Mouse (Mus musculus) cerebral cortex, adult 2 months (tissue): ENCODE results near the gene Tmc7.

ENCODE experiments used
- WGBS: fragments of 180-500 bp; shearing (Covaris S2); methylation state at CpG from one replicate; pipeline ENCODE4 v1.1.7; 2018; 5-methylcytosine and 5-hydroxymethylcytosine counted together

Tmc7 gene

GRCm38 (mm10) chr7:118590726-118591305, 6.3 kb upstream of the Tmc7 start:
- 86% methylated on average over 5 of the region's 5 CpGs for WGBS

- WGBS, result 47% methylated on average over 6 of the region's 6 CpGs
These were observed 1.3 kb upstream of the Tmc7 start for GRCm38 (mm10) chr7:118585856-118586255.

- WGBS, result 40% methylated on average over 5 of the region's 5 CpGs
These were observed 390 bp upstream of the Tmc7 start for GRCm38 (mm10) chr7:118584926-118585325.

DNA sequence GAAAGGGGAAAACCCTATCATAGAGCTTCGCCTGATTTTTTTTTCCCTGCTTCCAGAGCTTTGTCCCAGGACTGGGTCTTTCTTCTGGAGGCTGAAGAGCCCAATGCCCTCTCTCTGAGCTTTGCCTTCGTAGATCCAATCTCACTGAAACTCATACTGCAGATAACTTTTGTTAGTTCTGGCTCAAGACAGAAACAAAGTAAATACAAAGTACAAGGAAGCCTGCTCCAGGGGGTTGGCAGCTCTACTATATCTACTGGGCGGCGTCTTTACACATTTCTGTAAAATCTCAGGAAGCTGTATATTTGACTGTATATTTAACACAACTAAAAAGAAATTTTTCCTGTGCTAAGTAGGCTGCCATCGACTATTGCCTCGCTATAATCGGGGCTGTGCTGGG, 715 bp downstream of the Tmc7 start:
- 6% methylated on average over 7 of the region's 7 CpGs for WGBS

- WGBS, result 83% methylated on average over 2 of the region's 2 CpGs
These were observed 4.6 kb downstream of the Tmc7 start for GRCm38 (mm10) chr7:118579938-118580337.

DNA sequence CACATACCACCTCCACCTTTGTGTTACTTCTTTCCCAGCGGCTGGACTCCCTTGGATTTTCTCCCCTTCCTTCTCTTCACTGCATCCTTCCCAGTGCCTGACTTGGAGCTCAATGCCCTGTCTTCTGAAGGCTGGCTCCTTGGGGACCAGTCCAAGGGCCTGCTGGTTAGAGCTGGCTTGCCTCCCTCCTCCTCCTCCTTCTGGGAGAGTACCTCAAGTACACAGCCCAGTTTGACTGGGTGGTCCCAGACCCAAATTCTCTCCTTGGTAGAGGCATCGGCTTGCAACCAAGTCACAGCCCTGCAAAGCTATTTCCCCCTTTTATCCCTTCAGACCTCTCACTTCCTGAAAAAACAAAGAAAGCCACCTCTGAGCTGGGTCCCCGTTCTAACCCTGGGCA, 6.3 kb downstream of the Tmc7 start:
- WGBS, result 63% methylated on average over 3 of the region's 3 CpGs

DNA sequence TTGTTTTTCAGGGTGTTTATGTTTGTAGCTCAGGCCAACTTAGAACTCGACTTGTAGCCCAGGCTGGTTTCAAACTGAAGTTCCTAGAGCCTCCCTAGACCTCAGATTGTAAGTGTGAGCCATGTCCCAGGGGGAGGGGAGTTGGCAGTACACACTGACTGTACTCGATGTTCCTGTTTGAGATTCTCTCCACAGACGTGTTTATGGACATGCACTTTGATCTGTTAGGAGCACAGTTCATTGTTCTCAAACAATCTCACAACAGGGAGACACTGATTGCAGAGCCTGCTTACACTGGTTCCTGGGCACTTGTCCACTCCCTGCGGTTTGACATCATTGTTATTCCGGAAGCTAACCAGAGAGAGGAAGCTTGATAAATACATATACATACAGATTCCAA, 12.5 kb downstream of the Tmc7 start:
- 48% methylated on average over 5 of the region's 5 CpGs for WGBS

GRCm38 (mm10) chr7:118571350-118571749, 13.2 kb downstream of the Tmc7 start:
- 67% methylated on average over 5 of the region's 5 CpGs for WGBS

GRCm38 (mm10) chr7:118569121-118569543, 15.4 kb downstream of the Tmc7 start:
- 64% methylated on average over 6 of the region's 6 CpGs for WGBS

- 61% methylated on average over 2 of the region's 2 CpGs for WGBS
These were observed 30.2 kb downstream of the Tmc7 start for GRCm38 (mm10) chr7:118554290-118554689.

- 70% methylated on average over 4 of the region's 4 CpGs for WGBS
These were observed 30.7 kb downstream of the Tmc7 start for GRCm38 (mm10) chr7:118553881-118554280.

GRCm38 (mm10) chr7:118547451-118547850, 37.1 kb downstream of the Tmc7 start:
- 86% methylated on average over 10 of the region's 10 CpGs for WGBS

- 85% methylated on average over 4 of the region's 4 CpGs for WGBS
These were observed 40.4 kb downstream of the Tmc7 start for GRCm38 (mm10) chr7:118544128-118544527.

GRCm38 (mm10) chr7:118535076-118535475, 49.5 kb downstream of the Tmc7 start:
- 80% methylated on average over 4 of the region's 4 CpGs for WGBS

DNA sequence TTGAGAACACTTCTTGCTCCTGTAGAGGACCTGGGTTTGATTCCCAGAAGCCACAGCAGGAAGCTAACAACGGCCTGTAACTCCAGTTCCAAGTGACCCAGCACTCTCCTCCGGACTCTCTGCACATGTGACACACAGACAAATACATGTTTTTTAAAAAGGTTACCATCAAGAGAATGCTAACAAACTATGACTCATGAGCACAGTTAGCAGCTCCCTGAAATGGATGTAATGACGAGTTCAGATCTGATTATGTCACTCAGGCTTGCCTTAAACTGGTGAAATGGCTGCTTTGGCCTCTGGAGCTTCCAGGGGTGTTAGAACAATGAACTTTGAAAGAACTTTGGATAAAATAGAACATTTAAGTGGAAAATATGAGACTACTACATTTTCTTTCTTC, 50.2 kb downstream of the Tmc7 start:
- WGBS, result 63% methylated on average over 3 of the region's 3 CpGs

DNA sequence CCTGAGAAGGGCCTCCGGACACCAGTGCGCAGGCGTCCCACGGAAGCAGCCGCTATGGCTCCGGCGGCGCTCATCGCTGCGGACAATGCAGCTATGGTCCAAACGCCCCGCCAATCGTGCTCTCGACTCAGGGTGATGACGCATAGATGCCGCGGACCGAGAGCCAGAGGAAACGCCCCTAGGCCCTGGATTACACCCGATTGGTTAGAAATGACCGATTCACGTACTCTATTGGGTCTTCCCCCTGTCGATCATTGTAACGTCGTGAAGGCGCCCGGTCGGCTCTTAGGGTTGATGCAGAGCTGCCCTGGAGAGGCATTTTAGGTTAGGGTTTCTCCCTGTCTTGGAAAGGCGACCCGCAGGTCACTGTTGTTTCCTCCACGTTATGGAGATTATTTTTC, 51.4 kb downstream of the Tmc7 start, which contains the start of gene Coq7:
Gene Coq7 (minus strand): TSS at position 179 of the 401 bp plus-strand sequence.
- under 1% methylated on average over 31 of the region's 31 CpGs for WGBS

DNA sequence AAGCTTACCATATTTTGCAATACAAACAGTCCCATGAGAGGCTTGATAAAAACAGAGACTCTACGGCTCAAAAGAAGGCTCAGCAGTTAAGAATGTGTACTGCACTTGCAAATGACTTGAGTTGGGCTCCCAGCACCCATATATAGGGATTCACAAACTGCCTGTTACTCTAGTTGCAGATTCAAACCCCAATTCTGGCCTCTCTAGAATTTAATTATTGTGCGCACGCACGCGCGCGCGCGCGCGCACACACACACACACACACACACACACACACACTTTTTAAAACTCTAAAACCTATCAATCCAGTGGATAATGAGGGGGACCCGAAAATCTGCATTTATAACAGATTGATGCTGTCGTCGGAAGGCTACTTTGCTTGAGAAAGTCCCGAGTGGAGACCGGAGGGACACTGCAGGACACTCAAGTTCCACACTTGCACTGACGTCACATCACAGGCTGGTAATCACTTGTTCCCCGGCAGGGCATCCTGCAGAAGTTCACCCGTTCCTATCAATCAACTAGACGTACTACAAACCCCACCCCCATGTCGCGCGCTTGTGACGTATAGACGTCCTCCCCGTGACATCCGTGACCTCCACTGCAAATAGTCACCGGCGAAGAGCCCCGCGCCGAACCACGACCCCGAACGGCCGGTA, 51.9 kb downstream of the Tmc7 start:
- WGBS, result under 1% methylated on average over 36 of the region's 36 CpGs

DNA sequence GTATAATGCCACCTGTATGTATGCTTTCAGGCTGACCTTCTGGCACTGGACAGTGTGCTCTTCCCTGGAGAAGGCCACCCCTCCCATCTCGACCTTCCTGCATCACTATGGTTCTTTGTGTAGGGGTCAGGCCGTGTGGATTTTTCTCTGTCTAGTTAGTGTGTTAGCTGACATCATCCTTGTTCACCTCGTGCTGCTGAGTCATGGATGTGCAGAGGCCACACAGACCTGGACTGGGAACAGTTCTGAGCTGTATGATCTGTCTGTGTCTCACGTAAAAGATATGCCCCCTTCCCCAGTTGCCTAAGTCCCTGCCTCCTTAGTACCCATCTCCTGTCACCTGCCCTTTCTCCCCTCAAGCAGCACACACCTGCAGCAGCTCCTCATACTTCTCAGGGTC, 57.6 kb downstream of the Tmc7 start:
- WGBS, result 83% methylated on average over 4 of the region's 4 CpGs

- WGBS, result 89% methylated on average over 5 of the region's 5 CpGs
These were observed 62.5 kb downstream of the Tmc7 start for GRCm38 (mm10) chr7:118522077-118522476.

GRCm38 (mm10) chr7:118519661-118520060, 64.9 kb downstream of the Tmc7 start:
- WGBS, result 88% methylated on average over 8 of the region's 8 CpGs

GRCm38 (mm10) chr7:118518687-118519086, 65.8 kb downstream of the Tmc7 start:
- WGBS, result 6% methylated on average over 18 of the region's 18 CpGs

GRCm38 (mm10) chr7:118517819-118518218, 66.7 kb downstream of the Tmc7 start:
- 59% methylated on average over 2 of the region's 2 CpGs for WGBS

GRCm38 (mm10) chr7:118508556-118508955, 76.0 kb downstream of the Tmc7 start:
- WGBS, result 77% methylated on average over 7 of the region's 7 CpGs

DNA sequence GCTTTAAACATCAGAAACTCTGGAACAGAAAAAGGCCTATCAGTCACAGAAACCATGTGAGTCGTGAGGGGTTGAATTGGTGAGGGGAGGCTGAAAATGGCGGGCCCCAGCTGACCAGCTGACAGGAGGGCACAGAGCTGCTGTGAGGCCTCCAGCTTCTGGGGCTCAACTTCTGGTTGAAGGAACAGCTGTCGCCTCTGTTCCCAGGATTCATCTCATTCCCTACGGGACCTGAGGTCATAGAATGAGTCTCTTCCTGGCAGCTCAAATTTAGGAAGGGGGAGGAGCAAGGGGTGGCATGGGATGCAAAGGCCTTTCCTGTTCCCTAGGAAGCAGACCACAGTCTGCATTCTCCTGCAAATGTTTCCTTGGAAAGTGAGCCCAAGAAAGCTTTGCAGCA, 80.7 kb downstream of the Tmc7 start:
- 88% methylated on average over 4 of the region's 4 CpGs for WGBS
